Mouse (Mus musculus) MEL (cell line): Measurements from ENCODE around the gene Ifi205. TPM values are rescaled to one million over a fixed set of nuclear protein-coding genes. Genes with fewer than 3 reads are reported as not detected.

Experiments
- DNase-seq: peaks from one replicate; pipeline ENCODE4 v3.0.0; 2011; ENCODE audit warnings: low read depth, low spot score
- H3K27ac ChIP-seq: 2 replicates; pipeline ENCODE4 v1.5.1; 2012; ENCODE audit warnings: low read depth, mild to moderate bottlenecking, control low read depth, low read length, moderate library complexity; ENCODE audit not compliant: control insufficient read depth
- H3K27me3 ChIP-seq, 2 experiments: fragments of 150-350 bp in 1 of 2; sonication (generic) in 1 of 2; 2 replicates each; pipeline ENCODE4 v1.6.1; 2012; ENCODE audit warnings: low read length in 2 of 2, mild to moderate bottlenecking in 2 of 2, improper control_type of control experiment in 1 of 2, moderate library complexity in 1 of 2; ENCODE audit not compliant: insufficient read depth in 2 of 2, control insufficient read depth in 1 of 2
- H3K36me3 ChIP-seq, 2 experiments: 2 replicates each; pipeline ENCODE4 v1.6.1; 2012 to 2014; ENCODE audit warnings: low read length in 2 of 2, improper control_type of control experiment in 1 of 2, inconsistent platforms in 1 of 2, mild to moderate bottlenecking in 1 of 2; ENCODE audit not compliant: insufficient read depth in 2 of 2, control insufficient read depth in 1 of 2
- H3K4me1 ChIP-seq, 2 experiments: fragments of 150-350 bp in 1 of 2; sonication (generic) in 1 of 2; 2 replicates each; pipeline ENCODE4 v1.6.1; 2012; ENCODE audit warnings: low read length in 2 of 2, improper control_type of control experiment in 1 of 2, mild to moderate bottlenecking in 1 of 2; ENCODE audit not compliant: insufficient read depth in 2 of 2, control insufficient read depth in 1 of 2
- H3K4me3 ChIP-seq, 2 experiments: fragments of 150-350 bp in 1 of 2; sonication (generic) in 1 of 2; 2 replicates each; pipeline ENCODE4 v1.5.1; 2012; ENCODE audit warnings: low read depth in 2 of 2, low read length in 2 of 2, mild to moderate bottlenecking in 2 of 2, moderate library complexity in 2 of 2, control low read depth in 1 of 2, improper control_type of control experiment in 1 of 2; ENCODE audit not compliant: control insufficient read depth in 1 of 2, insufficient read depth in 1 of 2
- H3K79me2 ChIP-seq: 2 replicates; pipeline ENCODE4 v1.6.1; 2012; ENCODE audit warnings: mild to moderate bottlenecking, low read length, moderate library complexity; ENCODE audit not compliant: control insufficient read depth, poor library complexity, insufficient read depth
- H3K9ac ChIP-seq: 2 replicates; pipeline ENCODE4 v1.6.1; 2012; ENCODE audit warnings: low read depth, mild to moderate bottlenecking, control low read depth, low read length, moderate library complexity; ENCODE audit not compliant: control insufficient read depth, poor library complexity, severe bottlenecking
- H3K9me3 ChIP-seq: fragments of 150-350 bp; sonication (generic); replicated peaks from 2 replicates; pipeline ENCODE4 v1.6.1; 2012; ENCODE audit warnings: mild to moderate bottlenecking, low read length, improper control_type of control experiment, moderate library complexity; ENCODE audit not compliant: insufficient read depth
- GABPA ChIP-seq: IDR thresholded peaks from 2 replicates; pipeline ENCODE4 v1.6.1; 2012; ENCODE audit warnings: low read depth, mild to moderate bottlenecking, inconsistent platforms, low read length, improper control_type of control experiment, moderate library complexity
- MYC ChIP-seq: IDR thresholded peaks from 2 replicates; pipeline ENCODE4 v1.6.1; 2011; ENCODE audit warnings: low read depth, mild to moderate bottlenecking, low read length, improper control_type of control experiment, moderate library complexity
- NELFE ChIP-seq: IDR thresholded peaks from 2 replicates; pipeline ENCODE4 v1.6.1; 2011; ENCODE audit warnings: low read depth, low read length, improper control_type of control experiment
- NRF1 ChIP-seq: IDR thresholded peaks from 2 replicates; pipeline ENCODE4 v1.6.1; 2014; ENCODE audit warnings: low read depth, mild to moderate bottlenecking, inconsistent platforms, low read length, improper control_type of control experiment, moderate library complexity; ENCODE audit not compliant: poor library complexity, insufficient read depth, severe bottlenecking
- SIN3A ChIP-seq: IDR thresholded peaks from 2 replicates; pipeline ENCODE4 v1.6.1; 2012; ENCODE audit warnings: low read length, improper control_type of control experiment, inconsistent platforms
- SMC3 ChIP-seq: IDR thresholded peaks from 2 replicates; pipeline ENCODE4 v1.6.1; 2011; ENCODE audit warnings: low read depth, low read length, improper control_type of control experiment
- polyA plus RNA-seq, 2 experiments: library from polyadenylated mRNA; stranded (reverse) in 1 of 2; unstranded in 1 of 2; fragments of >175 nt in 1 of 2; fragments of >200 nt in 1 of 2; gene quantifications; 2 replicates each; pipeline versions ENCODE4 v1.2.1 to v1.2.4; 2012; ENCODE audit warnings: low replicate concordance in 2 of 2, low read depth in 1 of 2; ENCODE audit not compliant: insufficient read length in 2 of 2, insufficient read depth in 1 of 2, missing spikeins in 1 of 2
- total RNA-seq: library from RNA; depleted of rRNA; stranded (reverse); fragments of 300-350 nt; gene quantifications from 2 replicates; pipeline ENCODE4 v1.2.3, GENCODE M21; 2012; rRNA removed

Gene Ifi205
- total and polyA plus RNA-seq, 3 experiments, result not detected

DNA sequence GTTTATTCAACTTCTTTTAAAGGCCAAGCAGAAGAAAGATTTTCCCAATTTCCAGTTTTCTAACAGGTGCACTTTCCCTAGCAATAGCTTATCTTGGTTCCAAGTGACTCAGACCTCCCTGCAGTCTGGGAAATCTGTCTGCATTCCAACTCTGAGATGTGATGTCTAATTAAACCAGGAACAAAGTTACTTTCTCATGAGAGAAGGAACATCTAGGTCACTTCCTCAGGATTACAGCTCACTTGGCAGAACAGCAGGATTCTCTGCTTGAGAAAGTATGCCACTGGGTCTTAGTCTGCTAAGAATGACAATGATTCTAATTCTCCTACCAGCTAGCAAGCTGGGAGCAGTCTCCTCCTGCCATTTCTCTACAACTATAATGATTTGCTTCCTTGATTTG, 58.5 kb downstream of the Ifi205 start:
- DNase-seq, result peak; percentile 2
- TF ChIP-seq NELFE, result no peak
- TF ChIP-seq SMC3, result no peak
- TF ChIP-seq SIN3A, result no peak
- no peak for TF ChIP-seq GABPA
- TF ChIP-seq NRF1, result no peak
- TF ChIP-seq MYC, result no peak

More for the DNA sequence above, 58.5 kb downstream of the Ifi205 start:
- Histone ChIP-seq H3K9ac (no peak overlapping the region), H3K36me3 (peaks cover 0 to 2% of the 10 kb centered on the region in 2 experiments; a peak in 2 of 4 replicates), H3K79me2 (no peaks in the 10 kb centered on the region), H3K27ac (no peak overlapping the region), H3K27me3 (no peaks in the 10 kb centered on the region; a peak in 1 of 4 replicates), H3K9me3 (no peaks in the 10 kb centered on the region), H3K4me1 (peaks cover 0 to 2% of the 10 kb centered on the region in 2 experiments; a peak in 1 of 4 replicates), H3K4me3 (no peak overlapping the region)

Other genes starting within 250 kb of the Ifi205 start
- not detected in 2 replicates for gene Ifi211, start 118.8 kb downstream of the Ifi205 start, total RNA-seq
- not detected for gene Ifi211, start 118.8 kb downstream of the Ifi205 start, polyA plus RNA-seq
- gene Mndal, start 89.3 kb downstream of the Ifi205 start, total RNA-seq, result not detected in 2 replicates
- not detected for gene Mndal, start 89.3 kb downstream of the Ifi205 start, polyA plus RNA-seq
- 0.08 and 0.10 TPM in 2 replicates for gene Ifi203, start 89.1 kb downstream of the Ifi205 start, total RNA-seq
- gene Ifi203, start 89.1 kb downstream of the Ifi205 start, polyA plus RNA-seq, result under 1 TPM in 1 of 2 experiments, not detected in 1; 0.25 TPM
- not detected in 2 replicates for gene Ifi202b, start 49.1 kb downstream of the Ifi205 start, total RNA-seq
- gene Ifi202b, start 49.1 kb downstream of the Ifi205 start, polyA plus RNA-seq, result not detected
- not detected in 2 replicates for gene Olfr433, start 8.9 kb upstream of the Ifi205 start, total RNA-seq
- gene Olfr433, start 8.9 kb upstream of the Ifi205 start, polyA plus RNA-seq, result not detected
- gene Olfr432, start 17.4 kb upstream of the Ifi205 start, total RNA-seq, result not detected in 2 replicates
- not detected for gene Olfr432, start 17.4 kb upstream of the Ifi205 start, polyA plus RNA-seq
- not detected in 2 replicates for gene Olfr430, start 34.8 kb upstream of the Ifi205 start, total RNA-seq
- not detected for gene Olfr430, start 34.8 kb upstream of the Ifi205 start, polyA plus RNA-seq
- gene Olfr429, start 52.5 kb upstream of the Ifi205 start, total RNA-seq, result not detected in 2 replicates
- gene Olfr429, start 52.5 kb upstream of the Ifi205 start, polyA plus RNA-seq, result not detected
- gene Olfr427, start 65.1 kb upstream of the Ifi205 start, total RNA-seq, result not detected in 2 replicates
- not detected for gene Olfr427, start 65.1 kb upstream of the Ifi205 start, polyA plus RNA-seq
- not detected in 2 replicates for gene Olfr231, start 89.4 kb upstream of the Ifi205 start, total RNA-seq
- not detected for gene Olfr231, start 89.4 kb upstream of the Ifi205 start, polyA plus RNA-seq
- gene Olfr424, start 99.7 kb upstream of the Ifi205 start, total RNA-seq, result not detected in 2 replicates
- not detected for gene Olfr424, start 99.7 kb upstream of the Ifi205 start, polyA plus RNA-seq
- gene Olfr420, start 123.8 kb upstream of the Ifi205 start, total RNA-seq, result not detected in 2 replicates
- not detected for gene Olfr420, start 123.8 kb upstream of the Ifi205 start, polyA plus RNA-seq
- gene Spta1, start 141.0 kb upstream of the Ifi205 start, total RNA-seq, result 39.1 and 43.5 TPM in 2 replicates
- 10 to 100 TPM; 46.1 to 98.0 TPM for gene Spta1, start 141.0 kb upstream of the Ifi205 start, polyA plus RNA-seq
- gene Olfr419, start 220.3 kb upstream of the Ifi205 start, total RNA-seq, result not detected in 2 replicates
- gene Olfr419, start 220.3 kb upstream of the Ifi205 start, polyA plus RNA-seq, result under 1 TPM in 1 of 2 experiments, not detected in 1; 0.31 TPM